Mouse (Mus musculus) right cerebral cortex, postnatal 25 days (tissue): ENCODE results near the gene Hormad2.

ENCODE experiments used
- DNase-seq: peaks from one replicate; pipeline ENCODE4 v3.0.0; 2022

The Hormad2 gene

GRCm38 (mm10) chr11:4440978-4441377 is at the start of gene Hormad2:
Hormad2 (minus strand) TSS chr11:4441105.
- DNase-seq: no peak

- no peak for DNase-seq
Measured at GRCm38 (mm10) chr11:4489207-4489606, 48.3 kb upstream of the Hormad2 start.

DNA sequence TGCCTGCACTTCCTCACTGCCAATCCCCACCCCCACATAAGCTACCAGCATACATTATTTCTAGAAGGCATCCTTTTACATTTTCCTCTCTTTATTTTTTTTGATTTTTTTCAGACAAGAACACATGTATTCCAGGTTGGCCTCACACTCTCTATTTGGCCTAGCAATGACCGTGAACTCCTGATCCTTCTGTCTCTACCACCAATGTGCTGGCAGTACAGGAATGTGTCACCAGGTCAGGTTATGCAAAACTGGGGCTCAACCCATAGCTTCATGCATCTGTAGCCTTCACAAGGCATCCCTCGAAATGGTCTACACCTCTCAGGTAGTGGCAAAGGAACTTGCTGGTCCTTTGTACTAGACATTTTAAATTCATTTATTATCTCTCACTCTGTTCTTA is 47.9 kb upstream of the Hormad2 start:
- DNase-seq: no peak

DNA sequence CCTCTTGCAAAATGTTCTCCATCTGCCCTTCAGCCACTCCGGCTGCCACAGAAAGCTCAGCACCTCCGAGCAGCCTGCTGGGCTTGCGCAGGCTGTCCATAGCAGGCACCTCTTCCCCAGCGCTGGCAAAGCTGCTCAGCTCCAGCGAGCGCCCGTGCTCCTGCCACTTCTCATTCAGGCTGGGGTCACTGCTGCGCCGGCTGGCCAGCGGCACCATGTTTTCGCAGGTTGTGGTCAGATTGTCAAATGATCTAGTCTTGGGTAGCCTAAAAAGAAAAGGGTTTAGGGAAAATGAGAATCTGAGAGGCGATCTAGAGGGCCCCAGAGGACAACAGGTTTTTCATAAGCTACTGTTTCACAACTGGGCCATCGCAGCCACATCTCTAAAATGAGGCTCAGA is 47.5 kb upstream of the Hormad2 start:
- no peak for DNase-seq

- no peak for DNase-seq
Measured at GRCm38 (mm10) chr11:4487401-4487965, 46.6 kb upstream of the Hormad2 start.

DNA sequence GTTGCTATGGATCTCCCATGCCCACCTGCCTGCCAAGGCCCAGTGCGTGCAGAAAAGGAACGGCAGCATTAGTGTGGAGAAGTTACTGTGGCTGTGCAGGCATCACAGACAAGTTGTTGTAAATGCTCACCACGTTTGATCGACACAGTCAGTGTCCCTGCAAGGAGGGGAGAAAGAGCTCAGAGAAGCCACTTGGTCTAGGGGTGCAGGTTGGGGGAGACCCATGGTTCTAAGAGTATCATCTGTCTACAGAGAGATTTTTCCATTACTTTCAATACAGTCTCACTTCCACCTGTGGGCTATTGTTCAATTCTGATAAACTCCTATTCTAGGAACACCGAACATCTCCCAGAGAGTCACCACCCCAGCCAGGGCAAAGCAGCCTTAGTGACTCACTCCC is 43.6 kb upstream of the Hormad2 start:
- DNase-seq: no peak

- DNase-seq: no peak
Measured at GRCm38 (mm10) chr11:4482641-4483040, 41.7 kb upstream of the Hormad2 start.

DNA sequence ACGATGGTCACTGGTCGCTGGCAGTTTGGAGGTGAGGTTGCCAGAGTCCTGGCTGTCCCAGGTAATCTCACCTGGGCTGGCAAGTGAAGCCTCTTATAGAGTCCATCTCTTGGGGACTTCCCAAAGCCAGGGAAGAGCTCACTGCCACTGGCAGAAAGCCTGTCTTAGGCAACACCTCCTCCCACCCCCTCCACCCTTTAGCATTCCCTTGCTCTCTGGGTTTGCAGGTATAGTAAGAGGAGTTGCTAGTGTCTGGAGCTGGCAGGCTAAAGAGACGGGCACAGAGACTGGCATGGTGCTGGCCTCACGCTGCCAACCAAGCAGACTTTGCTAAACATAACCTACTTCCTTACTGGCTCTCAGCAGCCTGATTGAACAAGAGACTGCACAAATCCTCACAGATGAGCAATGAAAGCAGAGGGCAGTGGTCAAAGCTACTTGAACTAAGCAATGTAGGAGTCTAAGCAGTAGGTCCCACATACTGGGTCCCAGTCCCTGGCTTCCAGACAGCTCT is 35.3 kb upstream of the Hormad2 start:
- DNase-seq: no peak

DNA sequence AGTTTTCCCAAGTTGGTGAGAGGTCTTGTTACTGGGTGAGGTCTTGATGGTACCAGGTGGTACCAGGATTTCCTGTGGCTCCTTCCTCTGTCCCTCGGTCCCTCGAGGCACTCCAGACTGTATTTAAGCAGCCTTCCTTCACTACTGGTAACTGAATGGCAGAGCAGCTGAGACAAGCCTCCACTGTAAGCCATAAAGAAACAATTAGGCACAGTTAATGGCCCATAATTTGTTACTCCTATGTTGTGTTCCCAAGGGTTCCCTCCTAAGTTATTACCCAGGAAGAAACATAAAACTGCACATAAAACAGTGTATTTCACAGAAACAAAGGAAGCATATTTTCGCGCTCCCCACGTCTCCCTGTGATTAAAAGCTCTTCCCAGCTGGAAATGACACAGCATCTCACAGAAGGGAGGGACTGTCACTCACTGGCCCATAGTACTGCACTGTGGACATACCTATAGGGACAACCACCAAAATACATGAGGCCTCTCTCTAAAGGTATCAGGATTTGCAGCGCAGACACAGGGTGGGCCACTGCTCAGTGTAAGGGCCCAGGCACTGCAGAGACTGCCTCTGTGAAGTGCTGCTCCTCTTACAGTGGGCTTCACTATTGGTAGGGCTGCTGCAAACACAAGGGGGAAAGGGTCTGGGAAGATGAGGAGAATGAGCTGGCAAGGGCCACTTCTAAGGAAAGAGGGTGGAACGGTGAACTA is 31.7 kb upstream of the Hormad2 start:
- no peak for DNase-seq

GRCm38 (mm10) chr11:4471734-4472133 is 30.8 kb upstream of the Hormad2 start:
- no peak for DNase-seq

- no peak for DNase-seq
Measured at GRCm38 (mm10) chr11:4471251-4471650, 30.3 kb upstream of the Hormad2 start.

DNA sequence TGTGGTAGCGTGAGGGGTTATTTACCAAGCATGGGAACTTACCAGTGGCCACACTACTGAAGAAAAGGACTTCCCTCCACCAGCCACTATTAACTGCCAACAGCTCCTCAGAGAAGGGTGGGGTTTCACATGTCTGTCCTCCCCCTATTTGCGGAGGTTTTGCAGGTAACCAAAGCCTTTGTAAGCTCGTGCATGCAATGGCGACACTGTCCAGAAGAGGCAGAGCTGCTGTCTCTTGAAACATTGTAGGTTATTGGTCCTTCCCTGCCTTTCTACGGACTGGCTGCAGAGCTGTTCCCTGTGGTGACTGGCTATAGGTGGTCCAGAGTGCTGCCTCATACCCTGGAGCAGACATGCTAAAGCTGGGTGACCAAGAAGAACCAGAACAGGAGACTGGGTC is 28.2 kb upstream of the Hormad2 start:
- DNase-seq: no peak

DNA sequence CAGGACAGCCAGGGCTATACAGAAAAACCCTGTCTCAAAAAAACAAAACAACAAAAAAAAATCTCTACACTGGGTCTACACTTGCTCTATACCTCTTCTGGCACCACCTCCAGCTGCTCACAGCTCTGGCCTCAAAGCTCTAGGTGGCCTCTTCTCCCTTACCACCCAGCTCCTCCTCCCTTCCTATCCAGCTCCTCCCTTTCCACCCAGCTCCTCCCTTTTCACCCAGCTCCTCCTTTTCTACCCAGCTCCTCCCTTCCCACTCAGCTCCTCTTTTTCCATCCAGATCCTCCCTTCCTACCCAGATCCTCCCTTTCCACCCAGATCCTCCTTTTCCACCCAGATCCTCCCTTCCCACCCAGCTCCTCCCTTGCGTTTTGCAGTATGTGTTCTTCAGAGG is 26.5 kb upstream of the Hormad2 start:
- DNase-seq: no peak

GRCm38 (mm10) chr11:4466191-4466590 is 25.3 kb upstream of the Hormad2 start:
- DNase-seq: no peak

DNA sequence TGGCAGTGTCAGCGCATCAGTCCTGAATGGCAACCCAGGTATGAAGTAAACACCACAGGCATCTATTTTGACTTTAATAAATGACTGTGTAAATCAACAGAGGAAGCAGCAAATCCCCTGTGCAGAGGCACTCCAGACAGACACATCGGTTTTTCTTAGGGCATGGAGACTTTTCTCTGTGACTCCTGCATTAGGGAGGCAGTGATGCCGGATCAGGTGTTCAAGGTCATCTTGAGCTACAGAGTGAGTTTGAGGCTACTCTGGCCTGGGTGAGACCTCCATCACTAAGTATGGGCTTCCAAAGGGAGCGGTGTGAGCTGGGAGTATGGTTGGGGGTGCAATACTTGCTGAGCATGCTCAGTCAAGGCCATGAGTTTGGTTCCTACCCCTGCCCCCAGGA is 23.7 kb upstream of the Hormad2 start:
- no peak for DNase-seq

- DNase-seq: no peak
Measured at GRCm38 (mm10) chr11:4464186-4464585, 23.3 kb upstream of the Hormad2 start.

- no peak for DNase-seq
Measured at GRCm38 (mm10) chr11:4462868-4463267, 22.0 kb upstream of the Hormad2 start.

GRCm38 (mm10) chr11:4461154-4461553 is 20.2 kb upstream of the Hormad2 start:
- no peak for DNase-seq

DNA sequence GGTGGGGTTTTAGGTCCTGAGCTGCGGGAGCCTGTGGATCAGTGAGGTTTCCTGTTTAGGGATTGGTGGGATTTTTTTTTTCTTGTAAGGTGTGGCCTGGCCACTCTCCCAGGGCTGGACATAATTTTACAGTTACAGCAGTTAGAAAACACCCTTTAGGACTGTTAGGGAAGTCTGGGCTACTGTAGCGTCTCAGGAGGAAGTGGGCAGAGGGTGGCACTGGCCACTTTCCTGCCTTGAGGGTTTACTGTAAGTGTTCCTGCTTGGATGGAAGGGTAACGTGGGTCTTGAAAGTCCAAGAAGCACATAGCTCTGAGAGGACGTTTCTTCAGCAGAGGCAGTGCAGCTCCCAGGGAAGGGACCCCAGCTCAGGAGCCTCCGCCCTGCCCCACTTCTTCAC is 19.7 kb upstream of the Hormad2 start:
- DNase-seq: no peak

DNA sequence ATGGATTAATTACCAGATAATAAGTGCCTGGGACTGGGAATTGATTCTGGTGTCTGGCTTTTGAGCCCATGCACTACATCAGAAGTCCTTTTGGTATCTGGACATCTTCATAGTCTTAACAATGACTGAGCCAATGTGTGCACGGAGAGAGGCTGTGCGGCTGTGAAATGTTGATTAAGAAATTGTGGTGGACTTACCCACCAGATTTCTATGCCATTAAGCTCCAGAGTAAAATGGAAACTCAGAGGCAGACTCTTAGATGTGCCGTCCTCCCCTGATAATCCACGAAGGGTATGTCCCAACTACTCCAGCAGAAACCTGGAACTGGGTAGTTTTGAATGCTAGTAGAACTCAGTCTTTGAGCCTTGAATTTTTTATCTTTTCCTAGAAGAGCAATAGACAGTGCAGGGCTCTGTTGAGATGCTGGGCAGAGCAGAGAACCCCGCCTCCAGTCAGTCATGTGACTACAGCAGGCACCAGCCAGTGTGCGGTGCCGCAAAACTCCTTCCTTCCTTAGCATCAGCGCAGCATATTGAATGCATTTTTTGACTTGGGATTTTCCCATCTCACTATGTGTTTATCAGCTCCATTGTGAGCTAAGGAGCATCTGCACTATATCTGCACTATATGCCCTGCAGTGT is 14.1 kb upstream of the Hormad2 start:
- no peak for DNase-seq

GRCm38 (mm10) chr11:4452467-4453184 is 11.7 kb upstream of the Hormad2 start:
- DNase-seq: no peak

DNA sequence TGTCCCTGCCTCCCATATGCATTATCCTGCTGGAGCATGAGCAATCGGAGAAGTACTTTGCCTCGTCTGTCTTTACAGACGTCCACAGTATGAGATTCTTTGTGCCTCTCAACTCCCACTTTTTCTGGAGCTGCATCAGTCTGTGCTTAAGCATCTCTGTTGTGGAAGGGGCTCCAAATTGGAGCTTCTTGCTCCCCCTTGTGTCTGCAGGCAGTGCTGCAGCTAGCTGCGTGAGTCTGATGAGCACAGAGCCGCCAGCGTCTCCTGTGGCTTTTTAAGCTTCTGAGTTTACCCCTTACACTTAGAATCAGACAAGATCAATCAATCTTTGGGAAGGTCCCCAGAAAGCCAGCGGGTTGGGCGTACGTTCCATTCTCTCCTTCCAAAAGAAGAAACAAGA is 10.2 kb upstream of the Hormad2 start:
- peak; percentile 38 for DNase-seq

DNA sequence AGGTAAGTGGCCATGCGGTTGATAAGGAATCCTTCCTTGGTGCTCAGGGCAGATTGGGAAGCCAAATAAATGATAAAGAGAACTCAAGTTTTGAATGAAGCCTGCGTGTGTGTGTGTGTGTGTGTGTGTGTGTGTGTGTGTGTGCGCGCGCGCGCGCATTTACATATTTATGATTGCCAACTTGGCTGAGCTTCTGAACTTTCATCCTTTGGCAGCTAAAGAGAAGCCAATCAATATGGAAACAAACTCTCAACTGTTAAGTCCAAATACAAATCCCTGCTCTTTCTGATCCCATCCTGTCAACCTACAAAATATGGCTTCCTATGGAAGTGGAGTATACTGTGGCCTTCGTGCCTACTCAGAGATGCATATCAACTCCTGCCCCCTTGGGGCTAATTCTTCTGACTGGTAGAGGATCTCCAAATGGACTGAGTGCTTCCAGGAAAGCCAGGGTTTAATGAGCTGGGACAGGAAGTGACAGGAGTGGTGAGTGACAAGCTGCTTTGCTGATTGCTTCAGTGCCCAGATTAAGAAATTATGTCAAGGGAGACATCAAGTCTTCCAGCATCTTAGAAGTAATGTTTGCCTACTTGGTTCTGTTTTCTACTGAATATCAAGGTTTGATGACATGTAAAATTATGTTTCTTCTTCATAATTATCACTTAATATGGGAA is 5.4 kb upstream of the Hormad2 start:
- no peak for DNase-seq
